24 mouse cellular contexts compared by ENCODE assay signal in the genomic region with DNA sequence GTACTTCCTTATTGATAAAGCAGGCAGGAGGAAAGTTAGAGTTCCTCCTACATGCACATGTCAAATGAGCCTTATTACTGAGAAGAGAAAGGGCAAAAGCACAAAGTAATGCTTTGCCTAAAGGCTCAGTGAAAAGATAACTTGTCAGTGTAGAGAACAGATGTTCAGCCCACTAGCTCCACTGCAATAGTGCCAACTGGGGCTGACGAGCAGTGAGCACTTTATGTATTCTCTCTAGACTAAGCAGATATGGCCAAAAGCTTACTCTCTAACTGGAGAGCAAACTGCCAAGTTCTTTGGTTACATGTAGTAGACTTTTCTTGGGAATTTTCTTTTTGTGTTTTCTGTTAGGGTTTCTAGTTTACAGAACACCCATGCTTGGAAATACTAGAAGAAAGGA.
"Had no signal": no experiment of that assay in that cellular context is flagged by ENCODE, and none has a peak within 500 bp of the region (broad histone marks: within the 10 kb centered on the region; RNA-seq: fewer than 3 reads in every experiment).

No protein-coding gene starts in this region.

- H3K27me3 ChIP-seq: kidney, embryonic 15.5 days; limb, embryonic 13.5 days; liver, embryonic 12.5 days; liver, embryonic 15.5 days; lung, embryonic 15.5 days; megakaryocyte, embryonic 14.5 days; midbrain, embryonic 13.5 days; stomach, embryonic 15.5 days had no signal

- H3K9me3 ChIP-seq: kidney, embryonic 15.5 days; limb, embryonic 10.5 days; limb, embryonic 13.5 days; liver, embryonic 12.5 days; liver, embryonic 15.5 days; lung, embryonic 15.5 days; megakaryocyte, embryonic 14.5 days; midbrain, embryonic 10.5 days; midbrain, embryonic 13.5 days; stomach, embryonic 15.5 days had no signal

- H3K4me2 ChIP-seq: kidney, embryonic 15.5 days; limb, embryonic 13.5 days; liver, embryonic 12.5 days; liver, embryonic 15.5 days; lung, embryonic 15.5 days; midbrain, embryonic 13.5 days; stomach, embryonic 15.5 days had no signal

- H3K9ac ChIP-seq: kidney, embryonic 15.5 days; limb, embryonic 13.5 days; liver, embryonic 12.5 days; liver, embryonic 15.5 days; lung, embryonic 15.5 days; midbrain, embryonic 13.5 days; stomach, embryonic 15.5 days had no signal

- H3K4me1 ChIP-seq: kidney, embryonic 15.5 days; limb, embryonic 10.5 days; limb, embryonic 13.5 days; liver, embryonic 12.5 days; liver, embryonic 15.5 days; lung, embryonic 15.5 days; midbrain, embryonic 10.5 days; midbrain, embryonic 13.5 days; stomach, embryonic 15.5 days had no signal

- H3K27ac ChIP-seq: kidney, embryonic 15.5 days; limb, embryonic 10.5 days; limb, embryonic 13.5 days; liver, embryonic 12.5 days; liver, embryonic 15.5 days; lung, embryonic 15.5 days; midbrain, embryonic 10.5 days; midbrain, embryonic 13.5 days; stomach, embryonic 15.5 days had no signal

- DNase-seq: kidney, adult 11 months; kidney, adult 8-10 months; kidney, postnatal 10 days; kidney, postnatal 36 days; liver; lung, adult 18-20 months; lung, postnatal 10 days; lung, postnatal 36 days; right cerebral cortex, postnatal 14 days; spleen, adult 18-20 months; thymus, adult 18-20 months; thymus, postnatal 36 days had no signal

- H3K4me3 ChIP-seq: kidney, embryonic 15.5 days; limb, embryonic 10.5 days; limb, embryonic 13.5 days; liver, embryonic 12.5 days; liver, embryonic 15.5 days; lung, embryonic 15.5 days; megakaryocyte, embryonic 14.5 days; midbrain, embryonic 10.5 days; midbrain, embryonic 13.5 days; myocyte; stomach, embryonic 15.5 days had no signal

- ATAC-seq: liver, embryonic 12.5 days; midbrain, embryonic 13.5 days; midbrain, embryonic 16.5 days had no signal
